Mouse (Mus musculus): ENCODE data around the gene Dzank1.

Gene Dzank1

DNA sequence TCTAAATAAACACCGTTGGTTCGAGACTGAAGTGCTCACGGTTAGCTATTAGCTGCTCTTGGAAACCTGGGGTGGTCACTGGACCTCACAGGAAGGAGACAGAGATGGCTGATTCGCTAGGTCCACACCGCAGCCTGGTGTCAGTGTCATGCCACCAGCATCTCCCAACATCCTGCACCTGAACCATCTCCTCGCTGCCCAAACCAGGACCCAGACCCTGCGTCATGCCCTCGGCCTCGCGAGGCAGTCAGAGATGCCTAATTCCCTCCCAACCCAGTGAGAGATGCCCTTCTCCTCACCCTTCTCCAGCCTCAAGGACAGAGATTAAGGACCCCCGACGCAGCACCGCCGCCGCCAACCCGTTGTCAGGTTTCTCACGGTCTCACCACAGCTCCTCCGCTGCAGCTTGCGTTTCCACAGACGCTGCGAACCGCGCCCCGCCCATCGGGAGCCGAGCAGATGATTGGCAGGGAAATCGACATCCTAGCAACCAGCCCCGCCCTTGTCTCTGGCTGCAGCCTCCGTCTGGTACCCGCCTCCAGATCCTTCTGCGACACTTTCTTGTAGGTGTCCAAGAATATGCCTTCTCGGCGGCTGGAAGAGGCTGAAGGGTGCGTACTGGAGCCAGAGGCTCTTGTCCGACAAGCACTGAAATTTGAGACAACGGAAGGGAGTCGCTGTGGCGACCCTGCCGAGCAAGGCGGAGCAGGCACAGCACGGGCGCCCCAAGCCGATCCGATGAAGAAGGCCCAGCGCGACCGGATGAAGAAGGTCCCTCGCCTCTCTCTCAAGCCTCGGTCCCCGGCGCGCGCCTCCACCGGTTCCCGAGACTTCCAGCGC lies at the start of gene Dzank1, which contains the start of gene Polr3f:
Dzank1 (minus strand) TSS at position 434 of the 840 bp plus-strand sequence.
Polr3f (plus strand) TSS at position 738 of the 840 bp plus-strand sequence.
- peak; percentile 90 to 92 for DNase-seq (ENCODE audit: low spot score in 2 of 2)

DNA sequence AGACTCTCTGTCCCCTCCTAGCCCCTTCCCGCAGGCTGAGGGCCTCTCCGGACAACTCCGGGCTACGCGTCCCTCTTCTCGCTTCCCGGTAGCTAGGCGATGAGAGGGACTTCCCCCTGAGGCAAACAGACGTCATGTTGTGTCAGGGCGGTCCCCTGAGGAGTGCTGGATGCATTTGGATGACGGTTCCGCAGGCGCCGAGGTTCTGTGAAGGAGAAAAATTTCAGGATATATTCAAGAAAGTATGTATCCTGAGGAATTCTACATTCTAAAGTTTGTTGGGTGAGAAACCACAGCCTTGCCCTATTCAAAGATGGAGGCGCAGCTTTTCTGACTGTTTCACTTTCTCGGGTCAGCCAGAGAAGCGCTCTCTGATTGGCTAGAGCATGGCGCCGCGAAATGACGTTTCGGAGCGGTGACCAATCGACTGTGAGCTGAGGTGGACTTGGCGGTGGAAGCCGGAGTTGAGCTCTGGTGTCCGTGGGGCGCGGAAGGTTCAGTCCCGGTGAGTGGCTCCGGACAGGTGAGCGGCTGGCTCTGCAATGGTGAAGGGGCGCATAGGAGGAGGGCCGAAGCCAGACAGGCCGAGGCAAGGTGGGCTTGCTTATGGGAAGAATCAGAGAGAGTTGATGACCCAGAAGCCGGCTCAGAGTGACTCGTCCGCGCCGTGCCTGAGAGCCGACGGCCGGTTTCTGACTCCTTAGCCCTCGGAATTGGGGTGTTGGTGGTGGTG lies 28.8 kb upstream of the Dzank1 start, which contains the start of gene Sec23b:
Sec23b (plus strand) TSS at position 410 of the 733 bp plus-strand sequence.
- peak; percentile 89 to 96 for DNase-seq (ENCODE audit: low spot score in 2 of 2)

DNA sequence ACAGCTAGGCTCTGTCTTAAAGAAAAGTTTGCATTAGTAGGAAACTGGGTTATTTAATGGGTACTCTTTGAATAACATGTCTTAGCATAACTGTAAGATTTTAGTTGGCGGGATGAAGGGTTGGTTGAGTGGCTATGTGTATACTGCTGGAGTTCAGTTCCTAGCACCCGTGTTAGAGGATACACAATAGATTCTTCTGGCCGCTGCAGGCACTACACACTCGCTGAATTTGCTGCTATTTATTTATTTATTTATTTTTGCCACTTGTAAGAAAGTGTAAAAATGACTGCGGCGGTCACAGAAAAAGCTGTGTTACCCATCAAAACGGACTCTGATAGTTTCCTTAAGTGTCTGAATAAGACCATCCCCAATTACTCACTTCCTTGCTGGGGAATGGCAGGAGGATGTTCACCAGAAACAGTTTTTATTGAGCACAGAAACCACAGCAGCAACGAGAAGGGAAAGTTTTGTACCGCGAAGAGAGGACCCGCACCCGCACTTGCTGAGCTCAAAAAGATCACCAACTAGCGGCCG lies 28.1 kb upstream of the Dzank1 start:
- no peak for DNase-seq (ENCODE audit: low spot score in 2 of 2)

DNA sequence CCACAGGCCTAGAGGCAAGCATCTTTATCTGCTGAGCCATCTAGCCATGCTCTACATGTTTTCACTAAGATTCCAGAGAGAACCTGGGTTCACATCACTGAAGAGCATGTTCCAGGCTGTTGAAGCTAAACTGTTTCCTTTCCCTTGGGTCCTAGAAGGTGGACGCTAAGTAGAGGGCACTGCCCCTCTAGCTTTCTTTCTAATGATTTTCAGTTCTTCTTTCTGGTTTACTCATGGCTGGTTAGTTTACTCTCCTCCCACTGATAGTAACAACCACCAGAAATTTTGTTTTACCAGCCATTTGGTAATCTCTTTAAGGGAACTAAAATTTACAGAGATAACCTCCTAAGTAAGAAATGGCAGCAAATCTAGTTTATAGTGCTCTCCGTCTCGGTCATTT lies 26.7 kb upstream of the Dzank1 start:
- DNase-seq (ENCODE audit: low spot score in 2 of 2): no peak

DNA sequence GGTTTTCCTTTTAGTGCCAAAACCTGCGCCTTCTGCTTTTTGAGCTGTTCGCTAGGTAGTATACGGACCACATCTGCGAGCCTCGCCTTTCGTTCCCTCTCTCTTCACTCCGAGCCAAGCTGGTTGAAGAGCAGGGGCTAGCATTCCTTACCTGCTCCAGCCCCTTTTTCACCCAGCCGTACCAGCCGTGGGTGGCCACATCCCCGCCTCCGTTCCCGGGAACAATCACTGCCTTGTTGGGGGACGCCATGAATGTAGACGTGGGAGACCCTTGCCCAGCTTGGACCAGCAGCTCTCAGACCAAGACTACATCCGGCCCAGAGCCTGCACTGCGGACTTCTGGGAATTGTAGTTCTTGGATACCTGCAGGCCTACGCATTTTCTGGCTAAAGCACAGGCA lies 23.3 kb upstream of the Dzank1 start, which contains the start of gene Rbbp9:
Rbbp9 (minus strand) TSS at position 341 of the 400 bp plus-strand sequence.
- DNase-seq (ENCODE audit: low spot score in 2 of 2): peak in 1 of 2 experiments; percentile 21

DNA sequence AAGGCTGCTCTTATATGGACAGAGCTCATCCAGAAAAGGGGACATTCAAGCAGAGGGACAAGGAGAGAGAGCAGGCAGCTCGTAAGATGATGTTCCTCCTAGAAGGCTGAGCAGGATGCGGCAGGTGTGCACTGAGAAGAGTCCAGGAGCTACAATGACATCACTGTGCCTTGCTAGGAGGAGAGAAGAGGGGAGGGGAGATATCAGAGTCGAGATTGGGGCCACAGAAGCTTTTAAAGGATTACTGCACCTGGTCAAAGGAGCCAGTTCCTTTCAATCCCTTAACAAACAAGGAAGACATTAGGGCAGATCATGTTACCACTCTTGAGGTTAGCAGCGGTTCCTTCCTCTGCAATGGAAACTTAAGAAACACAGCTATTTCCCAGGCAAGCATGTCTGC lies 20.3 kb upstream of the Dzank1 start:
- no peak for DNase-seq (ENCODE audit: low spot score in 2 of 2)

DNA sequence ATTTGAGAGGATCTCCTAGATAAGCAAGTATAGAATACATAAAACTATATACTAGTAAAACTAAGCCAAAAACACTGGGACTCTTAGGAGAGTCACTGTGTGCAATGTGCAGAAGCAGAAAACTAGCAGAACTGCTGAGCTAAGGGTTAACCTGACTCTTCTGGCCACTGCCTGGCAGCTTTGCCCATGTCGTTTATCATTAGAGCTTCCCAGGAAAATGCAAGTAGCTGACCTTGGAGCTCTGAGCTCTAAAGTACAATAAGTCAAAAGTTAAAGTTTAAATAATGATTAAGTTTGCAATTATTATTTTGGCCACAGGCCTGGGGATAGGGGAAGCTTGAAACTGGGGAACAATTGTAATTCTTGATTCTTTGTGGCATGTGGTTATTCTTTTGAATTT lies 18.3 kb upstream of the Dzank1 start:
- DNase-seq (ENCODE audit: low spot score in 2 of 2): no peak

DNA sequence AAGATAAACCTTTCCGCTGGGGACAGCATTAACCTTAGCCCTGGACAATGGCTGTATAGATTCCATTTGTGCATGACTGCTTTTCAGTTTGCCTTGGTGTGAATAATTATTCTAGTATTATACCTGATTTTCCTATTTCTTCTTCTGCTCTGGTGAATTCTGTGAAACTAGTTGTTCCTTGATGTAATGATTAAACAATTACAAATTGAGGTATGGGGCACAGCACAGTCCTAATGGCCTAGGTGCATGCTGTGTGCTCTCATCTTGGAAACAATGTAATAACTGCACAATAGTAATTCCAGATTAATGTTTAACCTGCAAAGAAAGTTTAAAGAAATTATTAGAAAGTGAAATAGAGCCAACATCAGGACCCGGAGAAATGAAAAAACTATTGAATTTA lies 17.8 kb upstream of the Dzank1 start:
- no peak for DNase-seq (ENCODE audit: low spot score in 2 of 2)

DNA sequence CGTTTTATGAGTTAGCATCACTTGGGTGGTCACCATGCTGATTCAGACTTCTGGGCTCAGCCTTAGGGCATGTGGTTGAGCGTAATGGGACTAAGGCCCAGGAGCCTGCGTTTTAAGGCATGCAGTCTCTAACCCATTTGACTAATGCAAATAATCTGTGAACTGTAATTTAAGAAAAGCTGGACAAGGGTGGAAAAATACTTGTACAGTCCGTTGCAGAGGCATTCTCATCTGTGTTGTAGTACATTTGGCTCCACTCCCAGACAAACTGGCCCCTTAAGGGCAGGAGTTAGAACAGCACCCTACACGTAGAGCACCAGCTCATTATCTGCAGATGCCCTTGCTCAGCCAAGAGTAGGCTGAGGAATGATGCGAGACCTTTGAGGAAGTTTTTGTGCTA lies 17.4 kb upstream of the Dzank1 start:
- DNase-seq (ENCODE audit: low spot score in 2 of 2): no peak

DNA sequence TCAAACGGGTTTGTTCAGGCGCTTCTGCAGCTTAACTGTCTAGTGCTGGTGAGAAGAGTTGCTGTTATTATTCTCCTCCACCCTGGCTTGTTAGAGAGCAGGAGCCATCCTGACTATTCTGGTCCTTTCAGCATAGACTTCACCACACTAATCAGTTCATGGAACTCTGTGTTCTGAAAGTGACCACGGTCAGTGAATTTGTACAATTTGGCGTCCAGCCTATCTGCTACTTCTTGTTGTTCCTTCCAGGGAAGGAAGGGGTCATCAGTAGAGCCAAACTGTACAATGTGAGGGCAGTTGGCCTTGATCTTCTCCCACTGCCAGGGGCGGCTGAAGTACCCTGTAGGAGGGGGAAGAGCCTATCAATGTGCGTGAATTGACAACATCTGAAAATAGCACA lies 16.5 kb upstream of the Dzank1 start:
- no peak for DNase-seq (ENCODE audit: low spot score in 2 of 2)

DNA sequence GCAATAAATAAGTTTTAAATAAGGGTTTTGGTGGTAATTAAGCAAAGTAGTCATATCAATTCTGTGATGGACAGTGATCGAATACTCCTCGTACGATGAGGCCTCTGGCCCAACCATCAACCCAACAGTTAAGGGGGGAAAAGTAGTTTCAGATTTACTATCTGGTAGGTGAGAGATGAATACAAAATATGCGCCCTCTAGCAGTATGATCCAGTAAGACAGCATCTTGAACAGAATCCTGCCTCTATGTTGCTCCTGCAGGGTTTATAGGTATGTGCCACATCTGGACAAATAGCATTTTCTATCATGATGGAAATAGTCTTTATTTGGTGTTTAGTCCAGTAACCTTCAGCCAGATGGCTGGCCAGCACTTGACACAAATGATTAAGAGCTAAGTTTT lies 14.0 kb upstream of the Dzank1 start:
- DNase-seq (ENCODE audit: low spot score in 2 of 2): no peak

DNA sequence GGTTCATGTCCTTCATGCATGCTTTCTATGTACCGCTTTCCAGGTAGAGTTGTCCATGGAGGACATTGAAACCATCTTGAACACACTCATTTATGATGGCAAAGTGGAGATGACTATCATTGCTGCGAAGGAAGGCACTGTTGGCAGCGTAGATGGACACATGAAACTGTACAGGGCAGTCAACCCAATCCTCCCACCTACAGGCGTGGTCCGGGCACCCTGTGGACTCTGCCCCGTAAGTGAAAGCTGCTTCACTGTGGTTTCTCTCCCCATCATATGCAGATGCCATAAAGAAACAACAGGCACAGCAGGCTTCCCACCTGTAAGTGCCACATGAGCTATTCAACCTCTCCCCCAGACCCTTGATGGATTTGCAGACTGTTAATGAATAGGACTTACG lies 9.9 kb upstream of the Dzank1 start:
- DNase-seq (ENCODE audit: low spot score in 2 of 2): no peak

DNA sequence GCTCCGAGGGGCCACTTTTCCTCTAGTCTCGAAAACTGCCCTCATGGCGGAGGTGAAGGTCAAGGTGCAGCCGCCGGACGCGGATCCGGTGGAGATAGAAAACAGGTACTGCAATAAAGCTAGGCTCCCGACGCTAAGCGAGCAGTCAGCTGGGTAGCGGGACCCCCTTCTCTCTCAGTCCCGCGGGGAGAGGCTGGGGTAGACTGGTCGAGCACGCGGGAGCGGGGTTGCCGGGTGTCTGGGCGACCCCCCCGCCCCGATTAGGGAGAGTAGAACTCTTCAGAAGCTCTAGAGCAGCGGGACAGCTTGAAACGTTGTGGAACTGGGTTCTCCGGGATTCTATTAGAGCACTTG lies 584 bp upstream of the Dzank1 start:
- no peak for DNase-seq (ENCODE audit: low spot score in 2 of 2)

DNA sequence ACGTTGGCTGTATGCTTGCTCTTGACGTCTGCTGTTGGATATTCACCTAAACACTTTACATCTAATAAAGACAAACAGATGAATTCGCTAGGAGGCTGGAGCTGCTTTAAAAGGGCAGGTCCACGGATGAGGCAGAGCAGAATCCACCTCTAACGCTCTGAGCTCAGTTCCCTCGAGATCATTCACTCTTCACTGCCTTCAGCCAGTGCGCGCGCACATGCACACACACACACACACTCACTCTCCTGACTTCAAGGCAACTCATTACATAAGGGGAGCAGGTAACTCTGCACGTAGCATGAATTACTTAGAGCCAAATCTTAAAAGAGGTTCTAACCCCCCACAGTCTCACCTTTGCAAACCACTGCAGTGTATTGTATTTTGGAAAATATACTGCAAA lies 1.4 kb downstream of the Dzank1 start:
- no peak for DNase-seq (ENCODE audit: low spot score in 2 of 2)

DNA sequence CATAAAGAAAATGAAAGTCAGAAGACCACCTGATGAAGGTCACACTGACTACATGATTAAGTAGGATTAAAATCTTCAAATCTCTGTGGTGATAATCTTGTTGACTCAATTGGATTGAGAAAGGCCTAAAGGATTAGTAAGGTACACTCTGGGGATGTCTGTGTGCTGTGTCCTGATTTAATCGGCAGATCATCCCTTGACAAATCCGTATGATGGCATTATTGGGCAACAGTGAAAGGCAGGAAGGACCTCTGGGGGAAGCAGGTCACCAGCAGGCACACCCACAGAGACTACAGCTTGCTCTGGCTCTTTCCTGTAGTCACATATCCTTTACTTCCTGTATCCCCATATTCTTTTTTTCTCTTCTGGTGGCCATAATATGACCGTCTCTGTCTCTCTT lies 7.4 kb downstream of the Dzank1 start:
- no peak for DNase-seq (ENCODE audit: low spot score in 2 of 2)

DNA sequence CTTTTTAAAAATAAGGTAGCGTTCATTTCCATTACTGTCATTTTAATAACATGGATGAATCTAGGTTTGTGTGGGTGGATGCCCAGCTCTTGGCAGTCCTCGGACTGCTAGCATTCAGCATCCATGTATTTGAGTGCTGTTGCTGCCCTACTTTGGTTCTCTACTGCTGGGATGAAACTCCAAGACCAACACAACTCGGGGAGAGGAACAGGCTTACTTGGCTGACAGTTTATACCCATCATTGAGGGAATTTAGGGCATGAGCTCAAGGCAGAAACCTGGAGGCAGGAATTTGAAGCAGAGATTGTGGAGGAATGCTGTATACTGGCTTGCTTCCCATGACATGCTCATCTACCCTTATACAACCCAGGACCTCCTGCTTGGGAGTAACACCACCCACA lies 12.6 kb downstream of the Dzank1 start:
- no peak for DNase-seq (ENCODE audit: low spot score in 2 of 2)

DNA sequence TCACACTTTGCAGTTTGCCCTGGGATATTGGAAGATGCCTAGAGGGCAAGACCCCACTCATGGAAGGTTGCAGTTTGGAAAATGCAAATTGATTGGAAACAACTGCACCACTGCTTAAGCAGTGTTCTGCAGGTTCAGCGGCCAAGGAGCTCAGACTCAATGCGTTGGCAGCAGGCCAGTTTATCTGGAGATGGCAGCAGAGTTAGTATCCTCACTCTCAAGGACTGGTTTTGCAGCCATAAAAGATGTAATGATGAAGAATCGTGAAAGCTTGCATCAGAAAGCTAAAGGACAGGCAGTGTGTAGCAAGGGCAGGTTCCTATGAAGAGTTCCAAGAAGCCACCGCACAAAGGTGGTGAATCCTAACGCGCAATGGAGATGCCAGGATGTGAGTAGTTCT lies 25.1 kb downstream of the Dzank1 start:
- no peak for DNase-seq (ENCODE audit: low spot score in 2 of 2)

DNA sequence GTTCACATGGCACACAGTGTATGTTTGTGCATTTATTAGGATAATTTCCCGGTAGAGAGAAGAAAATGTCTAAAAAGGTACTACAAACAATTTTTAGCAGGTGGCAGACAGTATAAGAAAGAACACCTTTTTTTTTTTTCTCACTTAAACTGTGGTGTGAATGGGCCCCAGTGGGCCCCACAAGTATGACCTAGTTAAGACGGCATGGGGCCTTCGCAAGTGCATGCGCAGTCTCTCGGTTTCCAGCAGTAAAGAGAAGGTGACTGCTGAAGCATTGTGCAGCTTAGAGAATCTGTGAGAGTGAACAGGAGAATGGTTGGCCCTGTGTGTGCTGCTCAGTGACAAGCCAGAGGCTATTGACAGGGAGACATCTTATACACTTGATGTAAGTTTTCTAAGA lies 37.9 kb downstream of the Dzank1 start:
- DNase-seq (ENCODE audit: low spot score in 2 of 2): no peak

DNA sequence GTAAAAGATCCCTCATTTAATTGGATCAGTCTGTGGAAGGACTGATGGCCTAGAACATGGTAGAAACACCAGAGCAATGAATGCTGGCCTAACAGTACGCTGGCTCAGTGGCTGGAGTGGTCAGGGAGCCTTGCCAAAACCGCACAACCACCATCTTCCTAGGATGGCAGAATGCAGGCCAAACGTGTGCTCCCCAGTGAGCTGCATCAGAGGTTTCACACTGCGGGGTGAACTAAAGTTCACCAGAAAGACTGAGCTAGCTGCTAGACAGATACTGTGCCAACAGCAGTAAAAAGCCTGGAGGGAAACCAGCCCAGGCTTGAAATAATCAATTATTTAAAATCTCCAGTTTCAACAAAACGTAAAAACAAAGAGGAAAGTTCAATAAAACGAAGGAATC lies 39.7 kb downstream of the Dzank1 start:
- no peak for DNase-seq (ENCODE audit: low spot score in 2 of 2)

DNA sequence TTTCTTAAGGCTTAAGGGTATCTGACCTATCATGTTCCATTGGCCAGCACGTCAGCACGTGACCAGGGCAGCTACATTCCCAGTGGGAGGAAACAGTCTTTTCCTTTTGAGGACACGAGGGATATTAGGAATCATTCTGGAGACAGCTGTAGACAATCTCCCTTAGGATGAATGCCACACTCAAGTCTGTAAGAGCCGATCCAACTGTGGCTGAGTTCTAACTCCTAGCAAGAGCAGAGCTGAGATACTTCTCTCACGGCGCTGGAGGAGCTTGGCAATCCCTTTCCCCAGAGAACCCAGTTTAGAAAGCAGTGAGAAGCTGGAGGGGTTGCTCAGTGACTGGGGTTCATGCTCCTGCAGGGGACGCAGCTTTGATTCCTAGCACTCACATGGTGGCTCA lies 41.8 kb downstream of the Dzank1 start:
- DNase-seq (ENCODE audit: low spot score in 2 of 2): no peak

DNA sequence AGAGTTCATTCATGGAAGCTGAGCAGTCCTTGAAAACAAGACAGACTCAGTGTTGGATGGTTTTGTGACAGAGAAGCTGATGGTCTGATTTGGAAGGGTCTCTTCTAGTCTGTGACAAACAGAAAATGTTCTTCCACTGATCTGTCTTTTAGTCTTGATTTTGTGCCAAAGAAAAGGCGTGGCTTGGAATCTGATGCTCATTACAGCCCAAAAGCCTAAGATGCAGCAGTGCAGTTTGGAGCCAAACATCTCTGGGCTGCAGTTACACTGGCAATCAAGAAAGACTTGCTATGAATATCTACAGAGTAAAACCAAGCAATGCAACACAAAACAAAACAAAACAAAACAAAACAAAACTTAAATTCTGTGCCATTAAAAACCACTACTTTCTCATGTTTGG lies 43.1 kb downstream of the Dzank1 start:
- DNase-seq (ENCODE audit: low spot score in 2 of 2): no peak

DNA sequence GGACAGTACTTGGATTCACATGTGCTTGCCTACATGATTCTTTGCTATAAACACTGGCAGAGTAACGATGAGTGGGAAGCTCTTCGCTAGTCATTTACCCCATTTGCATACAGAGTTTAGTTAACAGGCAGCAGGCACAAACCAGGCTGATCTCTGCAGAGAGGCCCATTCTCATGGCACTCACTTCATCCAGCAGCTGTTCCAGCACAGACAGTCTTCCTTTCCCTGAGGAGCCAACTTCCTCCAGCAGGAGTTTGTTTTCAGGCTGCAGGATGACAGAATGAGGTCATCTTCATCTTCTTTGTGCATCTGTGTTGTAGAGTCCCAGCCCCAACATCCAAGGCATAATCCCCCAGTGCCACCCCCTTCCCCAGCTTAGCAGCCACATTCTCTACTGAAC lies 47.8 kb downstream of the Dzank1 start:
- DNase-seq (ENCODE audit: low spot score in 2 of 2): no peak

DNA sequence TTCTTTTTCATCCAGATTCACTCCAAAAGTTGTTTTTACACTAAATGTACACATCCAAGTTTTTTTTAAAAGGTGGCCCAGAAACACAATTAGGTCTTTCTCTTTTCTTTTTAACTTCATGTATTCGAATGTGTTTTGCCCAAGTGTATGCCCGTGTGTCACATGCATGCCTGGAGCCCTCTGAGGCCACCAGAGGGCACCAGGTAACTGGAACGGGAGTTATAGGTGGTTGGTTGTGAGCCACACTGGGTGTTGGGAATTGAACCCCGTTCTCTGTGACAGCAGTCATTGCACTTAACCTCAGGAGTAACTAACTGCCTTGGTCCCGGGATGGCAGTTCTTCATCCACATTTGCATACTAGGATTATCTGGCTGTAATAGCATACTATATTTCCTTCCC lies 60.0 kb downstream of the Dzank1 start:
- no peak for DNase-seq (ENCODE audit: low spot score in 2 of 2)
